Mouse (Mus musculus): ENCODE data around the gene Dclk1.

DNA sequence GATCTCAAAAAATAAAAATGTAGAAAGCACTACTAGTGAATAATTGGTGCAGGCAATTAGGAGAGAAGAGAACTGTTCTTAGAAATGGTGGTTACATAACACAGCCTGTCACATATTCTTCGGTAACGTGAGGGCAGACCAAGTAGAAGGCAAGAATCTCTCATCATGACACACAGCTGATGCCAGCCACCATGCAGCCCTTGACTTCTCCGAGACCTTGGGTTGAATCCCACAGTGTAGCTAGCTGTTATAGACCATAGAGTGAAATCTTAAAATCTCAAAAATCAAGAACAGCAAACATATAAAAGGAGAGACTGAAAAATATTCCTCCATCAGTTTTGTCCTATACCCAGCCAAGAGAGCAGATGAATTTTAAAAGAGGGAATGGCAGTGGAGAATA, 189.1 kb downstream of the Dclk1 start:
- TF ChIP-seq CTCF (IDR thresholded peaks at IDR 0.05; ENCODE audit: low read depth) = no peak
- TF ChIP-seq EP300 (IDR thresholded peaks at IDR 0.05; ENCODE audit: low read depth) = no peak

Measured in liver, embryonic 14.5 days (tissue).